Mouse (Mus musculus) thymus, adult 2 months (tissue): ENCODE data around the gene Tmed9.

Source experiments
- CTCF ChIP-seq: fragments of 200-500 bp; IDR thresholded peaks from 2 replicates; pipeline ENCODE4 v1.5.1; 2012; ENCODE audit warnings: mild to moderate bottlenecking, control low read depth, low read length, moderate library complexity, borderline replicate concordance; ENCODE audit not compliant: control insufficient read depth, poor library complexity, insufficient read depth; ENCODE audit errors: extremely low read depth
- POLR2A ChIP-seq: fragments of 200-500 bp; IDR thresholded peaks from 2 replicates; pipeline ENCODE4 v1.6.1; 2012; ENCODE audit warnings: mild to moderate bottlenecking, low read length, control low read depth, moderate library complexity; ENCODE audit not compliant: control insufficient read depth, poor library complexity, insufficient read depth; ENCODE audit errors: extremely low read depth

DNA sequence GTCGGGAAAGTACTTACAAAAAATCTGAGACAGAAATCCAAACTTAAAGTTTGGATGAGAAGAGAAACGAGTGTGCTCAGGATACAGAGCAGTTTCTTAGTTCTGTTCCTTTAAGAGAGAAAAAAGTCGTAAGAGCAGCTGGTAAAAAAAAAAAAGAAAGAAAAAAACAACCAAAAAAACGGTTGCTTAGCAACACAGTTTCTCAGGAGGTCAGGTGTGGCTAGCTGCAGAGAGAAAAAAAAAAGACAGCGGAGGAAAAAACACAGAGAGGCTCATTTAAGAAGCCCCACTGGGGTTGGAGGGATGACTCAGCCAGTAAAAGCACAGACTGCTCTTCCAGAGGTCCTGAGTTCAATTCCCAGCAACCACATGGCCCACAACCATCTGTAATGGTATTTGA, 789 bp downstream of the Tmed9 start:
- TF ChIP-seq POLR2A = no peak
- TF ChIP-seq CTCF = no peak
